Mouse (Mus musculus) liver, adult 2 months (tissue): ENCODE results near the gene Nfkbie.

Experiments
- CTCF ChIP-seq: fragments of 200-500 bp; IDR thresholded peaks from 2 replicates; pipeline ENCODE4 v1.5.1; 2011; ENCODE audit warnings: low read depth, low read length, control low read depth
- POLR2A ChIP-seq: fragments of 200-500 bp; IDR thresholded peaks from 2 replicates; pipeline ENCODE4 v1.6.1; 2011; ENCODE audit warnings: low read length, control low read depth; ENCODE audit not compliant: insufficient read depth; ENCODE audit errors: extremely low read depth

DNA sequence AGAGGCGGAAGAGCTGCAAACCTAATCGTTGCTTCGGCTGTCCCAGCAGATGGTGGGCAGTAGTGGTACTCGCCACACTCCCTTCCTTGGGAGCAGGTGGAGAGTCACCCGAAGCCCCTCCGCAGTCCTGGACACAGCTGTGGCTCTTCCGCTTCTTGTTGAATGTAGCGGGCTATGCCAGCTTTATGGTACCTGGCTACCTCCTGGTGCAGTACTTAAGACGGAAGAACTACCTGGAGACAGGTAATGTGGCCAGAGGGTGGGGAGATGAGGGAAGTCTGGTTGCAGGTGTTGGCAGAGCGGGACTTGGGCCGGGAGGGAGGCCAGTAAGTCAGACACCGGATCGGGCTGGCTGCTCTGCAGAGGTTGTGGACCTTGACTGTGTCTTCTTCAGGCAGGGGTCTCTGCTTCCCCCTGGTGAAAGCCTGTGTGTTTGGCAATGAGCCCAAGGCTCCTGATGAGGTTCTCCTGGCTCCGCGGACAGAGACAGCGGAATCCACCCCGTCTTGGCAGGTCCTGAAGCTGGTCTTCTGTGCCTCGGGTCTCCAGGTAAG, 9.1 kb downstream of the Nfkbie start:
- TF ChIP-seq CTCF (no peak), POLR2A (no peak)
